Mouse (Mus musculus) embryonic fibroblast, embryonic 13.5 days (primary cell): Measurements from ENCODE around the gene Zfp788.

Experiments used
- CTCF ChIP-seq: IDR thresholded peaks from 2 replicates; pipeline ENCODE4 v1.5.1; 2011; ENCODE audit warnings: mild to moderate bottlenecking, control low read depth, low read length, moderate library complexity, borderline replicate concordance; ENCODE audit not compliant: insufficient read depth
- POLR2A ChIP-seq: IDR thresholded peaks from 2 replicates; pipeline ENCODE4 v1.6.1; 2011; ENCODE audit warnings: low read depth, mild to moderate bottlenecking, control low read depth, low read length, moderate library complexity

DNA sequence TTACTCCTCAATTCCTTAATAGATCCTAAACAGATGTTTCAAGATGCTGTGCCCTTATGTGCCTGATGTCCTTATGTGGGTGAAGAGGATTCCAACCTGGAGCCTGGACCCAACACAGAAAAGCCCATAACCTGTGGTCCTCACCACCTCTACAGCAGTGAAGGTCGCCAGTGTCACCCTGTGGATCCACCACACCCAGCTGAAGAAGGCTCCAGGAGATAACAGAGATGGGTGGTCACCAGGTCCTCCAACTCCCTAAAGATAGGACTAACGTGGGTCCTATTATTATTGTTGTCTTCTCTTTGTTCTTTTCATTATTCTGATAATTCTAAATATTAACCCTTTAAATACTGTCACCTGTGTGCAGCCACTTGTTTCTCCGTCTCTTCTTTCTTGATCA is 21.3 kb upstream of the Zfp788 start:
- TF ChIP-seq CTCF (no peak), POLR2A (no peak)
